Mouse (Mus musculus): ENCODE data around the gene Stat5a. TPM values are rescaled to one million over a fixed set of nuclear protein-coding genes. Genes with fewer than 3 reads are reported as not detected.

The Stat5a gene
- polyA plus RNA-seq, 1 experiment = 3.6 TPM

GRCm38 (mm10) chr11:100840866-100841265 lies 18.3 kb upstream of the Stat5a start:
- no peaks in the 10 kb centered on the region for H3K27me3 ChIP-seq (ENCODE audit: control insufficient read depth, insufficient read depth, low read length, poor library complexity, severe bottlenecking)
- H3K9me3 ChIP-seq (replicated peaks; ENCODE audit: control insufficient read depth, insufficient read depth, low read length, poor library complexity, severe bottlenecking) = no peaks in the 10 kb centered on the region
- H3K4me3 ChIP-seq (ENCODE audit: low read depth, low read length) = no peak overlapping the region
- no peaks in the 10 kb centered on the region for H3K36me3 ChIP-seq (ENCODE audit: control insufficient read depth, insufficient read depth, low read length, poor library complexity, severe bottlenecking)
- H3K9ac ChIP-seq (ENCODE audit: low read depth, poor library complexity, severe bottlenecking) = no peak overlapping the region
- H3K27ac ChIP-seq (ENCODE audit: insufficient read depth, low read length) = no peak overlapping the region
- TF ChIP-seq EP300 (IDR thresholded peaks at IDR 0.05; ENCODE audit: insufficient read depth, low read depth, low read length) (no peak), POLR2A (IDR thresholded peaks at IDR 0.05; ENCODE audit: insufficient read depth, low read length) (no peak), CTCF (IDR thresholded peaks at IDR 0.05; ENCODE audit: low read depth, low read length) (no peak)
- H3K4me1 ChIP-seq (ENCODE audit: control insufficient read depth, insufficient read depth, low read length) = no peaks in the 10 kb centered on the region

GRCm38 (mm10) chr11:100842025-100842424 lies 17.1 kb upstream of the Stat5a start:
- no peaks in the 10 kb centered on the region for H3K9me3 ChIP-seq (replicated peaks; ENCODE audit: control insufficient read depth, insufficient read depth, low read length, poor library complexity, severe bottlenecking)

GRCm38 (mm10) chr11:100843070-100843669 lies 16.0 kb upstream of the Stat5a start:
- Histone ChIP-seq H3K9ac (ENCODE audit: low read depth, poor library complexity, severe bottlenecking) (no peak overlapping the region), H3K4me1 (ENCODE audit: control insufficient read depth, insufficient read depth, low read length) (no peaks in the 10 kb centered on the region), H3K27ac (ENCODE audit: insufficient read depth, low read length) (no peak overlapping the region), H3K4me3 (ENCODE audit: low read depth, low read length) (no peak overlapping the region), H3K9me3 (replicated peaks; ENCODE audit: control insufficient read depth, insufficient read depth, low read length, poor library complexity, severe bottlenecking) (no peaks in the 10 kb centered on the region), H3K36me3 (ENCODE audit: control insufficient read depth, insufficient read depth, low read length, poor library complexity, severe bottlenecking) (no peaks in the 10 kb centered on the region), H3K27me3 (ENCODE audit: control insufficient read depth, insufficient read depth, low read length, poor library complexity, severe bottlenecking) (no peaks in the 10 kb centered on the region)
- no peak for TF ChIP-seq EP300 (IDR thresholded peaks at IDR 0.05; ENCODE audit: insufficient read depth, low read depth, low read length)
- TF ChIP-seq CTCF (IDR thresholded peaks at IDR 0.05; ENCODE audit: low read depth, low read length) = no peak
- no peak for TF ChIP-seq POLR2A (IDR thresholded peaks at IDR 0.05; ENCODE audit: insufficient read depth, low read length)

More at GRCm38 (mm10) chr11:100842025-100842424, 17.1 kb upstream of the Stat5a start:
- H3K9ac ChIP-seq (ENCODE audit: low read depth, poor library complexity, severe bottlenecking) = no peak overlapping the region; the same call in 1 of the 2 replicates
- H3K4me3 ChIP-seq (ENCODE audit: low read depth, low read length) = no peak overlapping the region
- no peaks in the 10 kb centered on the region for H3K27me3 ChIP-seq (ENCODE audit: control insufficient read depth, insufficient read depth, low read length, poor library complexity, severe bottlenecking)
- H3K27ac ChIP-seq (ENCODE audit: insufficient read depth, low read length) = no peak overlapping the region
- TF ChIP-seq EP300 (IDR thresholded peaks at IDR 0.05; ENCODE audit: insufficient read depth, low read depth, low read length) = no peak
- TF ChIP-seq POLR2A (IDR thresholded peaks at IDR 0.05; ENCODE audit: insufficient read depth, low read length) = no peak
- TF ChIP-seq CTCF (IDR thresholded peaks at IDR 0.05; ENCODE audit: low read depth, low read length) = no peak
- H3K36me3 ChIP-seq (ENCODE audit: control insufficient read depth, insufficient read depth, low read length, poor library complexity, severe bottlenecking) = no peaks in the 10 kb centered on the region
- no peaks in the 10 kb centered on the region for H3K4me1 ChIP-seq (ENCODE audit: control insufficient read depth, insufficient read depth, low read length)

- no peaks in the 10 kb centered on the region for H3K9me3 ChIP-seq (replicated peaks; ENCODE audit: control insufficient read depth, insufficient read depth, low read length, poor library complexity, severe bottlenecking)
- TF ChIP-seq POLR2A (IDR thresholded peaks at IDR 0.05; ENCODE audit: insufficient read depth, low read length) (no peak), CTCF (IDR thresholded peaks at IDR 0.05; ENCODE audit: low read depth, low read length) (no peak), EP300 (IDR thresholded peaks at IDR 0.05; ENCODE audit: insufficient read depth, low read depth, low read length) (no peak)
Observed at GRCm38 (mm10) chr11:100844121-100844520, 15.0 kb upstream of the Stat5a start.

GRCm38 (mm10) chr11:100845793-100846192 lies 13.4 kb upstream of the Stat5a start:
- peaks cover 14% of the 10 kb centered on the region for H3K27me3 ChIP-seq (ENCODE audit: control insufficient read depth, insufficient read depth, low read length, poor library complexity, severe bottlenecking)
- no peaks in the 10 kb centered on the region for H3K4me1 ChIP-seq (ENCODE audit: control insufficient read depth, insufficient read depth, low read length)
- no peak overlapping the region for H3K4me3 ChIP-seq (ENCODE audit: low read depth, low read length)
- no peak overlapping the region for H3K27ac ChIP-seq (ENCODE audit: insufficient read depth, low read length)
- H3K36me3 ChIP-seq (ENCODE audit: control insufficient read depth, insufficient read depth, low read length, poor library complexity, severe bottlenecking) = no peaks in the 10 kb centered on the region
- TF ChIP-seq EP300 (IDR thresholded peaks at IDR 0.05; ENCODE audit: insufficient read depth, low read depth, low read length) = no peak
- no peak for TF ChIP-seq CTCF (IDR thresholded peaks at IDR 0.05; ENCODE audit: low read depth, low read length)
- TF ChIP-seq POLR2A (IDR thresholded peaks at IDR 0.05; ENCODE audit: insufficient read depth, low read length) = no peak
- H3K9ac ChIP-seq (ENCODE audit: low read depth, poor library complexity, severe bottlenecking) = no peak overlapping the region
- no peaks in the 10 kb centered on the region for H3K9me3 ChIP-seq (replicated peaks; ENCODE audit: control insufficient read depth, insufficient read depth, low read length, poor library complexity, severe bottlenecking)

More at GRCm38 (mm10) chr11:100844121-100844520, 15.0 kb upstream of the Stat5a start:
- H3K4me3 ChIP-seq (ENCODE audit: low read depth, low read length) = no peak overlapping the region
- peaks cover 4% of the 10 kb centered on the region; the same call in 1 of the 2 replicates for H3K27me3 ChIP-seq (ENCODE audit: control insufficient read depth, insufficient read depth, low read length, poor library complexity, severe bottlenecking)
- no peaks in the 10 kb centered on the region for H3K36me3 ChIP-seq (ENCODE audit: control insufficient read depth, insufficient read depth, low read length, poor library complexity, severe bottlenecking)
- no peak overlapping the region for H3K9ac ChIP-seq (ENCODE audit: low read depth, poor library complexity, severe bottlenecking)
- H3K4me1 ChIP-seq (ENCODE audit: control insufficient read depth, insufficient read depth, low read length) = no peaks in the 10 kb centered on the region
- H3K27ac ChIP-seq (ENCODE audit: insufficient read depth, low read length) = no peak overlapping the region

GRCm38 (mm10) chr11:100847572-100847971 lies 11.6 kb upstream of the Stat5a start:
- Histone ChIP-seq H3K4me1 (ENCODE audit: control insufficient read depth, insufficient read depth, low read length) (no peaks in the 10 kb centered on the region), H3K36me3 (ENCODE audit: control insufficient read depth, insufficient read depth, low read length, poor library complexity, severe bottlenecking) (no peaks in the 10 kb centered on the region)

More at GRCm38 (mm10) chr11:100847572-100847971, 11.6 kb upstream of the Stat5a start:
- Histone ChIP-seq H3K4me3 (ENCODE audit: low read depth, low read length) (no peak overlapping the region), H3K9ac (ENCODE audit: low read depth, poor library complexity, severe bottlenecking) (no peak overlapping the region), H3K27me3 (ENCODE audit: control insufficient read depth, insufficient read depth, low read length, poor library complexity, severe bottlenecking) (peaks cover 14% of the 10 kb centered on the region), H3K27ac (ENCODE audit: insufficient read depth, low read length) (no peak overlapping the region), H3K9me3 (replicated peaks; ENCODE audit: control insufficient read depth, insufficient read depth, low read length, poor library complexity, severe bottlenecking) (no peaks in the 10 kb centered on the region)
- TF ChIP-seq POLR2A (IDR thresholded peaks at IDR 0.05; ENCODE audit: insufficient read depth, low read length) (no peak), CTCF (IDR thresholded peaks at IDR 0.05; ENCODE audit: low read depth, low read length) (no peak), EP300 (IDR thresholded peaks at IDR 0.05; ENCODE audit: insufficient read depth, low read depth, low read length) (no peak)

Data from ES-Bruce4 (cell line).